Mouse (Mus musculus) myocyte (in vitro differentiated cells): ENCODE measurements around the gene Mipol1.

Source experiments
- CEBPB ChIP-seq: IDR thresholded peaks from 2 replicates; pipeline ENCODE4 v1.6.1; 2011; ENCODE audit warnings: mild to moderate bottlenecking, moderate library complexity; ENCODE audit not compliant: poor library complexity, insufficient read depth, severe bottlenecking
- E2F4 ChIP-seq: IDR thresholded peaks from one replicate; pipeline ENCODE4 v1.6.1; 2011; ENCODE audit warnings: mild to moderate bottlenecking, control low read depth, moderate library complexity; ENCODE audit not compliant: insufficient read depth
- MAX ChIP-seq: IDR thresholded peaks from one replicate; pipeline ENCODE4 v1.6.1; 2011; ENCODE audit warnings: low read depth, mild to moderate bottlenecking, control low read depth
- MYOD1 ChIP-seq, 3 experiments: IDR thresholded peaks; one replicate each; pipeline ENCODE4 v1.6.1; 2011; ENCODE audit warnings: control low read depth in 2 of 3, low read depth in 2 of 3, mild to moderate bottlenecking in 2 of 3, moderate library complexity in 1 of 3; ENCODE audit not compliant: insufficient read length in 2 of 3, control insufficient read depth in 1 of 3
- MYOG ChIP-seq, 3 experiments: IDR thresholded peaks; one replicate each; pipeline ENCODE4 v1.6.1; 2011; ENCODE audit warnings: control low read depth in 2 of 3, low read depth in 2 of 3, mild to moderate bottlenecking in 2 of 3; ENCODE audit not compliant: insufficient read length in 2 of 3, control insufficient read depth in 1 of 3, insufficient read depth in 1 of 3
- POLR2A ChIP-seq: IDR thresholded peaks from one replicate; pipeline ENCODE4 v1.6.1; 2011; ENCODE audit warnings: low read depth, mild to moderate bottlenecking, control low read depth, moderate library complexity; ENCODE audit not compliant: insufficient read length
- POLR2AphosphoS2 ChIP-seq: IDR thresholded peaks from one replicate; pipeline ENCODE4 v1.6.1; 2011; ENCODE audit warnings: low read depth, control low read depth; ENCODE audit not compliant: insufficient read length
- REST ChIP-seq: IDR thresholded peaks from one replicate; pipeline ENCODE4 v1.6.1; 2011; ENCODE audit warnings: mild to moderate bottlenecking, control low read depth, moderate library complexity; ENCODE audit not compliant: insufficient read depth, insufficient read length
- SRF ChIP-seq: IDR thresholded peaks from one replicate; pipeline ENCODE4 v1.6.1; 2011; ENCODE audit warnings: low read depth; ENCODE audit not compliant: control insufficient read depth, insufficient read length
- TCF12 ChIP-seq: IDR thresholded peaks from one replicate; pipeline ENCODE4 v1.6.1; 2011; ENCODE audit warnings: mild to moderate bottlenecking, control low read depth; ENCODE audit not compliant: poor library complexity, insufficient read depth, severe bottlenecking
- USF1 ChIP-seq: IDR thresholded peaks from one replicate; pipeline ENCODE4 v1.6.1; 2011; ENCODE audit warnings: low read depth, mild to moderate bottlenecking, control low read depth, moderate library complexity

DNA sequence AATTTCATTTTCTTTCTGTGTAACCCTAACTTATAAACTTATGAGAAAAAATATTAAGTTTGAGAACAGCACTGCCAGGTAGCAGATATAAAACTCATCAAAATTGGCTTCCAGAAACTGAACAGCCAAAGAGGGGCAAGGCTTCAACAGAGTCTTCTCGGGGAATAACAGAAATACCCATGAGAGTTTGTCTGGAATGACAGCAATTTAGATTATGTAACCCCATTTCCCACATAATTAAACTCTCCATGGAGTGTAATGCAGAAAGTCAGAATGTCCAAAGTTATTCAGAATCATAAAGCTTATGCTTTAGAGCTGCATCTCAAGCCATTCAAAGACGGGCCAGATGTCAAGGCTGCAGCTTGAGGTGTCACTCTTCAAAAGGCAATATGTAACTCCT lies 251.6 kb downstream of the Mipol1 start:
- TF ChIP-seq POLR2A, result no peak
- no peak for TF ChIP-seq USF1
- no peak for TF ChIP-seq POLR2AphosphoS2
- TF ChIP-seq REST, result no peak
- TF ChIP-seq MAX, result no peak
- no peak for TF ChIP-seq TCF12
- TF ChIP-seq E2F4, result no peak
- no peak for TF ChIP-seq MYOG (IDR thresholded peaks at IDR 0.05; ENCODE audit: control insufficient read depth in 1 of 3, insufficient read depth in 1 of 3, insufficient read length in 2 of 3, low read depth in 2 of 3)
- no peak for TF ChIP-seq CEBPB
- TF ChIP-seq SRF, result no peak
- no peak for TF ChIP-seq MYOD1 (IDR thresholded peaks at IDR 0.05; ENCODE audit: control insufficient read depth in 1 of 3, insufficient read length in 2 of 3, low read depth in 2 of 3)
